Mouse (Mus musculus) telencephalon, adult 2 months (tissue): ENCODE results near the gene Nuak1.
A peak's percentile ranks its signal among the peaks of the same experiment; 100 is the strongest.

Source experiments
- DNase-seq: peaks from one replicate; pipeline ENCODE4 v3.0.0-alpha.2; 2011; ENCODE audit warnings: low read depth, low spot score

Nuak1 gene

GRCm38 (mm10) chr10:84447411-84447821 is 7.0 kb upstream of the Nuak1 start:
- DNase-seq: no peak

GRCm38 (mm10) chr10:84446661-84447060 is 6.3 kb upstream of the Nuak1 start:
- no peak for DNase-seq

GRCm38 (mm10) chr10:84444396-84444795 is 4.0 kb upstream of the Nuak1 start:
- DNase-seq: no peak

GRCm38 (mm10) chr10:84441846-84442245 is 1.4 kb upstream of the Nuak1 start:
- no peak for DNase-seq

GRCm38 (mm10) chr10:84441434-84441785 is 1.0 kb upstream of the Nuak1 start:
- no peak for DNase-seq

- DNase-seq: no peak
Observed at GRCm38 (mm10) chr10:84440181-84440540, 236 bp downstream of the Nuak1 start.

GRCm38 (mm10) chr10:84439228-84439596 is 1.2 kb downstream of the Nuak1 start:
- DNase-seq: no peak

GRCm38 (mm10) chr10:84438466-84439227 is 1.8 kb downstream of the Nuak1 start:
- no peak for DNase-seq

- peak; percentile 96 for DNase-seq
Observed at GRCm38 (mm10) chr10:84438049-84438422, 2.4 kb downstream of the Nuak1 start.

- DNase-seq: no peak
Observed at GRCm38 (mm10) chr10:84437166-84438048, 3.0 kb downstream of the Nuak1 start.

- DNase-seq: no peak
Observed at GRCm38 (mm10) chr10:84435930-84436329, 4.5 kb downstream of the Nuak1 start.

GRCm38 (mm10) chr10:84433193-84433801 is 7.1 kb downstream of the Nuak1 start:
- DNase-seq: no peak

GRCm38 (mm10) chr10:84424374-84424773 is 16.0 kb downstream of the Nuak1 start:
- no peak for DNase-seq

GRCm38 (mm10) chr10:84423903-84424302 is 16.5 kb downstream of the Nuak1 start:
- DNase-seq: no peak

GRCm38 (mm10) chr10:84420589-84420988 is 19.8 kb downstream of the Nuak1 start:
- DNase-seq: no peak

GRCm38 (mm10) chr10:84418421-84418820 is 22.0 kb downstream of the Nuak1 start:
- no peak for DNase-seq

GRCm38 (mm10) chr10:84416752-84417151 is 23.6 kb downstream of the Nuak1 start:
- DNase-seq: peak; percentile 81

- DNase-seq: no peak
Observed at GRCm38 (mm10) chr10:84414981-84415700, 25.3 kb downstream of the Nuak1 start.

- DNase-seq: no peak
Observed at GRCm38 (mm10) chr10:84413310-84413709, 27.1 kb downstream of the Nuak1 start.

- DNase-seq: no peak
Observed at GRCm38 (mm10) chr10:84412326-84412962, 28.0 kb downstream of the Nuak1 start.
